Mouse (Mus musculus): ENCODE measurements around the gene Ccdc40. TPM values are rescaled to one million over a fixed set of nuclear protein-coding genes. Genes with fewer than 3 reads are reported as not detected.
"Not testable (repeated sequence)": the region's sequence is repeated elsewhere in the genome, so short reads cannot be mapped to it uniquely, and the experiment has no call there.

Ccdc40 gene
- polyA plus RNA-seq, 1 experiment from 2014 or later: 18.6 TPM

DNA sequence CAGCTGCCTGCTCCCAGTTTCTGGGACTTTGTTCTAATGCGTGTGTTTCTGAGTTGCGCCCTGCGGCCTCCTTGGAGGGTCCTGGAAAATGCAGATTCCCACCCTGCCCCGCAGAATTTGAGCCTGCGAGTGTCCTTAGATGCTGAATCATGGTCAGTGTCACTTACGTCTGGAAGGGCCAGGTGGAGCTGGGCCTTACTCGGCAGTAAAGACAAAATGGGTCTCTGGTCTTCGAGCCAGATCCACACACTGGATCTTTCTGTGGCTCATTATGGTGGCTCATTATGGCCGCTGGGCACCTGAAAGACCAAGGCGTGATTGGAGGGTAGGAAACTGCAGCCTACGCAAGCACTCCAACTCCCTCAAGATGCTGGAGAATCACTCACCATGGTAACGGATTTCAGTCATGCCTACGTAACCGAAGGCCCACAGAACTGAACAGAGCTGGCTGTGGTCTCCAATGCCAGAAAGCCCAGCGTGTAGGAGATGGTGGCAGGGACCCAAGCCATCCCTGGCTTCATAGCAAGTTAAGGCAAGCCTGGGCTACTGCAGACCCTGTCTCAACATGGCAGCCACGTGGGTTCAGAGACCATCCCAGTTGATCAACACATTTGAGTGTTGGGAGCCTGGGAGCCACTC is 40.3 kb downstream of the Ccdc40 start:
- Histone ChIP-seq H3K27ac (replicated peaks) (no peak overlapping the region), H3K4me1 (peaks cover 16% of the 10 kb centered on the region), H3K9ac (replicated peaks) (peak overlapping the region; percentile 71), H3K4me2 (replicated peaks) (peak overlapping the region; percentile 91), H3K4me3 (peak overlapping the region; percentile 67), H3K27me3 (no peaks in the 10 kb centered on the region), H3K9me3 (no peaks in the 10 kb centered on the region), H3K36me3 (peaks cover 21% of the 10 kb centered on the region)
- WGBS: 77% methylated on average over 16 of the region's 16 CpGs
- ATAC-seq (ENCODE audit: low FRiP score, low read depth): no peak

DNA sequence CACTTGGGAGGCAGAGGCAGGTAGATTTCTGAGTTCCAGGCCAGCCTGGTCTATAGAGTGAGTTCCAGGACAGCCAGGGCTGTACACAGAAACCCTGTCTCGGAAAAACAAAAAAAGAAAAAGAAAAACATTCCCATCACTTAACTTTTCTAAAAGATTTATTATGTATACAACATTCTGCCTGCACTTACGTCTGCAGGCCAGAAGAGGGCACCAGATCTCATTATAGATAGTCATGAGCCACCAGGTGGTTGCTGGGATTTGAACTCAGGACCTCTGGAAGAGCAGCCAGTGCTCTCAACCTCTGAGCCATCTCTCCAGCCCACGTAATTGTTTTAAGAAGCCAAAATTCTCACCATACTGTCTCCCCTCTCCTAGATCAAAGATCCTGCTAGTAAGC is 44.1 kb downstream of the Ccdc40 start:
- not testable (repeated sequence) for H3K4me3 ChIP-seq; H3K9me3 ChIP-seq; H3K9ac ChIP-seq (replicated peaks); ATAC-seq (ENCODE audit: low FRiP score, low read depth); H3K27me3 ChIP-seq; H3K4me2 ChIP-seq (replicated peaks); H3K27ac ChIP-seq (replicated peaks)
- Histone ChIP-seq H3K4me1 (peaks cover 14% of the 10 kb centered on the region), H3K36me3 (peaks cover 39% of the 10 kb centered on the region)
- 60% methylated on average over 3 of the region's 3 CpGs for WGBS

DNA sequence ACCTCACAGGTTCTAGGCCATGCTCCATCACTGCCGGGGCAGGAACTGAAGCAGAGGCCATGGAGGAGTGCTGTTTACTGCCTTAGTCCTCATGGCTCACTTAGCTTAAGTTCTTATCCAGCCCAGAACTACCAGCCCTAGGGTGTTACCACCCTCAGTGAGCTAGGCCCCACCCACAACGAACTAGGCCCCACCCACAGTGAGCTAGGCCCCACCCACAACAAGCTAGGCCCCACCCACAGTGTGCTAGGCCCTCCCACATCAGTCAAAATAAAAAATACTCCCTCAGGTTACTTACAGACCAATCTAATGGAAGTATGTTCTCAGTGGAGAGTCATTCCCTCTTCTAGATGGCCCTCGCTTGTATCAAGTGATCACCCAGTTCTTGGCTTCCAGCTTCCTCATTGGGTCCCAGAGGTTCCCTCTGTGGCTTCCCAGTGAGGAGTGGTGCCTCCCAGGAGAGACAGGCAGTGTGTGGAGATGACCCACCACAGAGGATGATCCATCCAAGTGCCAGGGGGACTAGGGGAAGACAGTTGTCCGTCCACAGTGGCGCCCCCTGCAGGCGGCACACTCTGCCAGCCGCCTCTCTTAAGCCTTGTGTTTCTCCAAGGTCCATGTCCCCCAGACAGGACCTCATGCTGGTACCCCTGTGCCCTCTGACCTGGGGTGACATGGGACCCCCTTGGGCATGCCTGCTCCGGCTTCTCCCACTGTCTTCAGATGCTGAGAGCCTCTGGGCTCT is 45.0 kb downstream of the Ccdc40 start:
- Histone ChIP-seq H3K27ac (replicated peaks) (no peak overlapping the region), H3K27me3 (no peaks in the 10 kb centered on the region), H3K4me3 (no peak overlapping the region), H3K4me1 (peaks cover 7% of the 10 kb centered on the region), H3K9me3 (no peaks in the 10 kb centered on the region), H3K36me3 (peaks cover 39% of the 10 kb centered on the region), H3K9ac (replicated peaks) (no peak overlapping the region), H3K4me2 (replicated peaks) (no peak overlapping the region)
- no peak for ATAC-seq (ENCODE audit: low FRiP score, low read depth)
- 89% methylated on average over 8 of the region's 8 CpGs for WGBS

DNA sequence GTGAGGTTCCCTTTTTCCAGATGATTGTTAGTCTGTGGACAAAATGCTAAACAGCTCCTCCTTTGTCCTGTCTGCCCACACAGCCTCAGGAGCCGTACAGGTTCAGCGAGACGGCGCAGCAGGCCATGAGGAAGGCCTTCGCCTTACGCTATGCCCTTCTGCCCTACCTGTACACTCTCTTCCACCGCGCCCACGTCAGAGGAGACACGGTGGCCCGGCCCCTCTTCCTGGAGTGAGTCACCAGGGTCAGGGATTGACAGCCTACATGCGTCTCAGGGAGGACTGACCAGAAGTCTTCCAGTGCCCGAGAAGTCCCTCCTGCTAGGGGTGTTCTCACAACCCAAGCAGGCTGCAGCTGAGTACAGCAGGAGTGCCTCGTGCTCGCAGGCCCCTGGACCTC is 52.7 kb downstream of the Ccdc40 start:
- Histone ChIP-seq H3K27me3 (no peaks in the 10 kb centered on the region), H3K4me2 (replicated peaks) (no peak overlapping the region), H3K36me3 (peaks cover 40% of the 10 kb centered on the region), H3K9ac (replicated peaks) (no peak overlapping the region), H3K9me3 (no peaks in the 10 kb centered on the region), H3K27ac (replicated peaks) (no peak overlapping the region), H3K4me1 (no peaks in the 10 kb centered on the region), H3K4me3 (no peak overlapping the region)
- no peak for ATAC-seq (ENCODE audit: low FRiP score, low read depth)
- WGBS: 88% methylated on average over 15 of the region's 15 CpGs

DNA sequence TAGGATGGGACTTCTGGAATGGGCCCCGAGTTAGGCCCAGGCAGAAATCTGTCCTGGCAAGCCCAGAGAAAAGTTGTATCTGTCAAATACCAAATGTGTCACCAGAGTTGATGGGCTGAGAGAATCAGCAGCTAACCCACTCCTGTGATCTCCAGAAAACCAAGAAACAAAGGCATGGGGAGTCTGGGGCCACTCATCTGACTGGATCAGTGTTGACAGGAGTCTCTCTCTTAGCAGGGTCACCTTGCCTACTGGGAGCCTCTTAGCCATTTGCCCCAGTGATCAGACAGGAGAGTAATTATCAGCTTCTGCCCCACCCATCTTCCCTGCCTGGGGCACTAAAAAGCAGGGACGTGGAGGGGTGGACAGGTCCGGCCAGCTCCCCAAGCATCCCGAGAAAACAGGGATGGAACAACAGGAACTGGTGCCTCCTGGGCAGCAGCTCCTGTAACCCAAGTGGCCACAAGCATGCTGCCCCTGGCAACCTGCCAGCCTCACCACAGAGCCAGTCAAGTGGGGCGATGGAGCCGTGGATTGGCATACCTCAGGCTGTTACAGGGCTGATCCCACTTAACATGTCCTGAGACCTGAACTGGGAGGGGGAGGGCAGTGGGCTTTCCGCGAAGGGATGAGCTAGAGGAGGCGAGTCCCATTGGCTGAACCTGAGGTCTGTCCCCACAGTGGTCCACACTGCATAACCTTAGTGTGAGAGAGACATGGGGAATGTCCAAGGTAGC is 57.6 kb downstream of the Ccdc40 start:
- Histone ChIP-seq H3K27me3 (no peaks in the 10 kb centered on the region), H3K9me3 (no peaks in the 10 kb centered on the region), H3K27ac (replicated peaks) (peak overlapping the region; percentile 35; the same call in 1 of the 2 replicates), H3K9ac (replicated peaks) (no peak overlapping the region), H3K4me2 (replicated peaks) (no peak overlapping the region), H3K4me1 (no peaks in the 10 kb centered on the region), H3K4me3 (no peak overlapping the region), H3K36me3 (peaks cover 73% of the 10 kb centered on the region)
- WGBS: 84% methylated on average over 9 of the region's 9 CpGs
- no peak for ATAC-seq (ENCODE audit: low FRiP score, low read depth)

DNA sequence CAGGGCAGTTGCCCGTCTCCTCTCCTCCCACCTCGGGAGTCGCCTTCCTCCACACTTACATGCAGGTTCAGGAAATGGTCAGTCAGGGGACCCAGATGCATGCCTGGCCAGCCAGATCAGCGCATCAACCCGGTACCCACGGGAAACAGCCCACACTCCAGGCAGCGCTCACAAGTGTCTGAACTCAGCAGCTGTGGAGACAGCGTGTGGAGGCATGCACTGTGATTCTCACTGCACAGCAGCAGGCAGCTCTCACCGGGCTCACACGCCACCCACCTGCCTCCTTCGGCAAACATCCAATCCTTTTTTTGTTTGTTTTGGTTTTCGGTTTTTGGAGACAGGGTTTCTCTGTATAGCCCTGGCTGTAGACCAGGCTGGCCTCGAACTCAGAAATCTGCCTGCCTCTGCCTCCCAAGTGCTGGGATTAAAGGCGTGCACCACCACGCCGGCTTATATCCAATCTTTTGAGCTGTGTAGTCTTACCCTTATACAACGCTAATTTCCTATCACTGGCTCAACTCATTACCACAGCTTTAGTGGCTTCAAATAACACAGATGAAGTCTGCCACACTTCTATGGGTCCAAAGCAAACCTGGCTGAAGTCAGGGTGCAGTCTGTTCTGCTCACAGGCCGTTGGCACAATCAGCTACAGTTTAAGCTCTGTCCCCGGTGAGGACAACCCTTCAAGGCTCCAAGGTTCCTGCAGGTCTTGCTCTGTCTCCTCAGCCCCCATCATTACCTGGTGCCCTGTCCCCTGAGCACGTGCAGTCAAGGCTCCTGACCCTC is 59.0 kb downstream of the Ccdc40 start:
- no peak for ATAC-seq (ENCODE audit: low FRiP score, low read depth)
- Histone ChIP-seq H3K4me1 (no peaks in the 10 kb centered on the region), H3K9ac (replicated peaks) (no peak overlapping the region), H3K27me3 (no peaks in the 10 kb centered on the region), H3K36me3 (peaks cover 87% of the 10 kb centered on the region), H3K4me2 (replicated peaks) (no peak overlapping the region), H3K27ac (replicated peaks) (no peak overlapping the region), H3K4me3 (no peak overlapping the region), H3K9me3 (no peaks in the 10 kb centered on the region)
- whole genome bisulfite sequencing: 88% methylated on average over 20 of the region's 20 CpGs

DNA sequence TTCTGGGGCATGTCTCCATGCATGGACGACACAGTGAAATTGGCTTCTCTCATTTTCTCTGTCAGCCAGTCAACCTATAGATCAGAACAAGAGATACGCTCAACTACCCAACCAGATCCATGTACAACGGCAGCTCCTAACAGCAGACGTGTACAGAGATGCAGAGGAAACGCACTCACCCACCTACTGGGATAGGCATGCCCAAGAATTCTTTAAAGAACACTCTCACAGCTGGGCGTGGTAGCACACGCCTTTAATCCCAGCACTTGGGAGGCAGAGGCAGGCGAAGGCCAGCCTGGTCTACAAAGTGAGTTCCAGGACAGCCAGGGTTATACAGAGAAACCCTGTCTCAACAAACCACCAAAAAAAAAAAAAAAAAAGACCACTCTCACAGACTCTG is 64.5 kb downstream of the Ccdc40 start:
- H3K9ac ChIP-seq (replicated peaks); H3K9me3 ChIP-seq; H3K4me1 ChIP-seq; H3K27ac ChIP-seq (replicated peaks); H3K4me2 ChIP-seq (replicated peaks); H3K27me3 ChIP-seq; ATAC-seq (ENCODE audit: low FRiP score, low read depth); H3K4me3 ChIP-seq: not testable (repeated sequence)
- peaks cover 95% of the 10 kb centered on the region for H3K36me3 ChIP-seq
- 95% methylated on average over 8 of the region's 8 CpGs for WGBS

DNA sequence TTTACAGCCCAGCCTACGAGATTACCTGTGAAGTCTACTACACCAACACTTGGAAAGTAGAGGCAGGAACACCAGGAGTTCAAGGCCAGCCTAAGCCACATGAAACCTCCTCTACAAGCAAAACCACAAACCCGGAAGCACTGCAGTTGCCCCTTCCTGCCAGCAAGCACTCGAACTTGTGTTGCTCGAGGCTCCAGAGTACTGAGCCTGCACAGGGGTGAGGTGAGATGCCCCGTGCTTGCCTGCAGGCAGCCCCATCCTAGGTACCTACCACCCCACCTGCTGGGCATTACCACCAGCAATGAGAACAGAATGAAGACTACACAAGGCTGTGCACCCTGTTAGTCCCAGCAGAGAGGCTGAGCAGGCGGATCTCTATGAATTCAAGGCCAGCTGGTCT is 69.6 kb downstream of the Ccdc40 start:
- Histone ChIP-seq H3K4me2 (replicated peaks) (peak overlapping the region; percentile 93), H3K9ac (replicated peaks) (peak overlapping the region; percentile 17; the same call in 1 of the 2 replicates), H3K4me3 (no peak overlapping the region), H3K36me3 (peaks cover 51% of the 10 kb centered on the region), H3K4me1 (peaks cover 24% of the 10 kb centered on the region), H3K27ac (replicated peaks) (no peak overlapping the region), H3K9me3 (no peaks in the 10 kb centered on the region), H3K27me3 (no peaks in the 10 kb centered on the region)
- 86% methylated on average over 6 of the region's 6 CpGs for WGBS
- ATAC-seq (ENCODE audit: low FRiP score, low read depth): no peak

DNA sequence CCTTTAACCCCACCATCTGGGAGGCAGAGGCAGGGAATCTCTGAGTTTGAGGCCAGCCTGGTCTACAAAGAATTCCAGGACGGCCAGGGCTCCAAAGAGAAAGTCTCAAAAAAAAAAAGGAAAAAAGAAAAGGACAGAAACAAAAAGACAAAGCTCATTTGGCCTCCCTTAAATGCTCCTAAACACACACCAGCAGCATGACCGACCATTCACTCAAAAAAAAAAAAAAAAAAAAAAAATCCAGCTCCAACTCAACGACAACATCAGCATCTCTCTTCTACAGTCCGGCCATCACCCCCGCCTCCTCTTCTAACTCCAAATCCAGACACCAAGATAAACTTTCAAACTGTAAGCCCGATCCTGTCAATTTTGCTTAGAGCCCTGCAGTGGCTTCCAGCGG is 70.5 kb downstream of the Ccdc40 start:
- Histone ChIP-seq H3K27ac (replicated peaks) (no peak overlapping the region), H3K9ac (replicated peaks) (peak overlapping the region; percentile 97), H3K9me3 (no peaks in the 10 kb centered on the region), H3K27me3 (0 out of 2 replicates have a peak, but pooled peaks cover 3% of the 10 kb centered on the region), H3K4me2 (replicated peaks) (peak overlapping the region; percentile 93), H3K4me1 (peaks cover 24% of the 10 kb centered on the region), H3K36me3 (peaks cover 41% of the 10 kb centered on the region), H3K4me3 (peak overlapping the region; percentile 99)
- WGBS: 17% methylated on average over 7 of the region's 7 CpGs
- ATAC-seq (ENCODE audit: low FRiP score, low read depth): no peak

DNA sequence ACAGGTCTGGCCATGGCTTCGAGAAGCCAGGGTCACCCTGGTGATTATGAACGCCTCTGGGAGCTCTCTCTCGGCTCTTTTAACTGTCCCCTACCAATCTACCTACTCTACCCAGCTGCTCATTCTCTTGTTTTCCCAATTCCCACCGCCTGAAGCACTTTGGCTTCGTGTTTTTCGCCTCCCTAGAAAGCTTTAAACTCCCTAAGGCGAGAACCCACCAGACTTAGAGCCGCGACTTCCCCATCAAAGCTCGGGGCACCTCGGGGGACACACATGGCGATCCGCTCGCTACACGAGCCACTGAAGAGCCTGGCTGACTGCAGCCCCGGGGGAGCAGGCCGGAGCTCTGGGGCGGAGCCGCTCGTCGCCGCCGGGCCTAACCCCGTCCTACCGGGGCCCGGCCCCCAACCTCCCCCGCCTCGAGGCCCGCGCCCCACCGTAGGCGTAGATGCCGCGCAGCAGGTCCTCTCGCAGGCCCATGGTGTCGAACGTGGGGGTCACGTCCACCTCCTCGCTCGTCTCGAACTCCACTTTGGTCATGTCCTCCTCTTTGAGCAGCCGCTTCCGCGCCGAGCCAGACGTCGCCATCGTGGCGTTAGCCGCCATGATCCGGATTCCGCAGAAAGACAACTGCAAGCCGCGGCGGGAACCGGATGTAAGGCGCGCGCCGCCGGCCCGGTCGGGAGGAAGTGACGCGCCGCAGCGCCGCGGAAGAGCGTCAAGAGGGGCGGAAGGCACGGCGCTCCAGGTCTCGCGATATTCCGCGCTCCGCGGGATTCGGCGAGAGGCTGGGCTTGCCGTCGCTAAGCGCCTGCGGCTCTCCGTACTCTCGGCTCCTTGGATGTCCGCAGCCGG is 71.2 kb downstream of the Ccdc40 start, which contains the start of gene Eif4a3:
TSS of gene Eif4a3 (minus strand) at position 699 of the 855 bp plus-strand sequence.
- ATAC-seq (ENCODE audit: low FRiP score, low read depth): peak; percentile 96
- under 1% methylated on average over 86 of the region's 89 CpGs for WGBS

More for the DNA sequence above, 71.2 kb downstream of the Ccdc40 start, which contains the start of gene Eif4a3:
- H3K9ac ChIP-seq (replicated peaks): peak within 1 kb of the TSS; percentile 97
- H3K4me3 ChIP-seq: peak within 1 kb of the TSS; percentile 99
- 0 out of 2 replicates have a peak, but pooled peaks cover 8% of the 10 kb centered on the region for H3K27me3 ChIP-seq
- H3K27ac ChIP-seq (replicated peaks): peak within 1 kb of the TSS; percentile 96
- peaks cover 24% of the 10 kb centered on the region for H3K4me1 ChIP-seq
- H3K36me3 ChIP-seq: peaks cover 34% of the 10 kb centered on the region
- no peaks in the 10 kb centered on the region for H3K9me3 ChIP-seq
- peak within 1 kb of the TSS; percentile 93 for H3K4me2 ChIP-seq (replicated peaks)
